Mouse (Mus musculus) T-helper 17 cell (primary cell): ENCODE measurements at regions not wholly inside any gene's neighbourhood (a gene's known extent, or its start where the extent isn't known, plus 50 kb on each side); places are given as distances from the start of the nearest gene placed in this dataset.

ENCODE experiments used
- in situ Hi-C, 2 experiments: fragments of 300-600 bp; cut with MboI, MseI; formaldehyde crosslinking; loops; 1 replicate in 1 of 2; 2 replicates in 1 of 2; pipeline ENCODE4 v1.15.1; 2025; ENCODE audit warnings: high pct_unique_total_duplicates in 2 of 2

DNA sequence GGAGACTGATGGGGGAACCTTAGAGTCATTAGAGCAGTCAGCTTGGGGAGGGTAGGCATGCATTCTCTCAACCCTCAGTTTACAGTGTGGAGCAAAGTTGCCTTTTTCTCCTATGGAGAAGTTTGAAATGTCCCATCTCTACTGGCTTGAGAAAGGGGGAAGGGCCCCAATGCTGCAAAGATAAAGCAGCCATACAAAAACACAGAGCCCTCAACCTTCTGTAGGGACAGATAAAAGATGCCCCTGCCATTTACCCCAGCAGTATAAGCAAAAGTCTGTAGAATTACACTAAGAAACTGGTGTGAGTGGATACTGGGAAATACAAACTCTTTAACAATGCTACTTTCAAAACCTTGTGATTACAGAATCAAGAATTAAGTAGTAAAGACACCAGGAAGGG lies 71.9 kb upstream of the Tmem215 start:
- in situ Hi-C loops, result no loop called here

DNA sequence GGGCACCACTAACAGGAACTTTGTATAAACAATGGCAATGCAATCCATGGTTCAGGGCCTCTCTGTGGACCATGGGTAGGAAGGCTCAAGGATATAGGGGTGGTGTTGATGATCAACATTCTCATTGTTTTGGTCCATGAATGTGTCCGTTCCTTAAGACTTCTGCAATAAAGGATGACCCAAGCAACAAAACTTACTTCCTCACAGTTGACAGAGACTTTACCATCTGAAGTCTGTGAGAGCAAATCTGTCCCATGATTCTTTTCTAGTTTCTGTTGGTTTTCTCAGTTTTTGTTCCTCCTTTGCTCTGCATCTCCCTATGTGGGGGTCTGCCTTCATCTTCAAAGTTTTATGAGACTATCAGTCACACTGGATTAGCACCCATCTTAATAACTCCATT lies 81.8 kb upstream of the Tmem215 start:
- in situ Hi-C loops, result no loop called here

- in situ Hi-C loops, result no loop called here
These were observed 86.7 kb upstream of the Tmem215 start for GRCm38 (mm10) chr4:40385284-40385683.

DNA sequence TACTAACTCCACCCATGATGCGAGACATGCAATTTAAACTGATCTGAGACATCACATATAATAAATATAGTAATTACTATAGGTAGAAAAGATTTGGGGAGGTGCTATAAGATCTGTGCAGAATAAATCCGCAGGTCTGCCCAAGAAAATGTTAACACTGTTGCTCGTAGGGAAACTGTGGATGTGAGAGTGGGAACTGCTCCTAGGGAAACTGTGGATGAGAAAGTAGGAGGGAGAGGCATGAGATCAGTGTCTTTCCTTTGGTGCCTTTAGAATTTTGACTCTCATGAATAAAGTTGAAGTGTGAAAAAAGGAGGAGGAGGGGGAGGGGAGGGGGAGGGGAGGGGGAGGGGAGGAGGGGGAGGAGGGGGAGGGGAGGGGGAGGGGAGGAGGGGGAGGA lies 87.3 kb upstream of the Tmem215 start:
- in situ Hi-C loops, result no loop called here

- in situ Hi-C loops, result no loop called here
These were observed 91.7 kb upstream of the Tmem215 start for GRCm38 (mm10) chr4:40380309-40380708.

- in situ Hi-C loops, result no loop called here
These were observed 96.4 kb upstream of the Ndufb6 start for GRCm38 (mm10) chr4:40375439-40376154.

GRCm38 (mm10) chr4:40374213-40374612 lies 95.0 kb upstream of the Ndufb6 start:
- in situ Hi-C loops, result no loop called here

DNA sequence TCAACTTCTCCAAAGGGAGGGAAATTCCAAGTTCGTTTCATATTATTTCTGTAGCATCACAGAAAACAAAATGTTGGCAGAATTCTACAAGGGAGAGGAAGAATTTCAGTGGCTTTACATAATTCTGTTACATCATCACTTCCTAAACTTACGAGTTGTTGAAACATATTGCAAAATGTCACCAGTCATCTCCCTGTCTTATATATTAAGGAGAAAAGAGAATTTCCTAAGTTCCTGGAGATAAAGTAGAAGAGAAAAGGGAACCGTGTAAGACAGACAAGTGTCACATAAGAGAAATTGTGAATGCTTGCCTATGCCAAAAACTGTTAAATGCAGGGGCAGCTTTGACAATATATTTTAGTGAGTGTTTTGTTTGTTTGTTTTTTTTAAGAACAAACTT lies 85.1 kb upstream of the Ndufb6 start:
- in situ Hi-C loops, result no loop called here

GRCm38 (mm10) chr4:40359307-40359706 lies 80.1 kb upstream of the Ndufb6 start:
- in situ Hi-C loops, result loop anchor here in 1 of 2 experiments (5.0 kb wide), 1 partner anchor 37 kb away; no protein-coding TSS in a partner anchor

DNA sequence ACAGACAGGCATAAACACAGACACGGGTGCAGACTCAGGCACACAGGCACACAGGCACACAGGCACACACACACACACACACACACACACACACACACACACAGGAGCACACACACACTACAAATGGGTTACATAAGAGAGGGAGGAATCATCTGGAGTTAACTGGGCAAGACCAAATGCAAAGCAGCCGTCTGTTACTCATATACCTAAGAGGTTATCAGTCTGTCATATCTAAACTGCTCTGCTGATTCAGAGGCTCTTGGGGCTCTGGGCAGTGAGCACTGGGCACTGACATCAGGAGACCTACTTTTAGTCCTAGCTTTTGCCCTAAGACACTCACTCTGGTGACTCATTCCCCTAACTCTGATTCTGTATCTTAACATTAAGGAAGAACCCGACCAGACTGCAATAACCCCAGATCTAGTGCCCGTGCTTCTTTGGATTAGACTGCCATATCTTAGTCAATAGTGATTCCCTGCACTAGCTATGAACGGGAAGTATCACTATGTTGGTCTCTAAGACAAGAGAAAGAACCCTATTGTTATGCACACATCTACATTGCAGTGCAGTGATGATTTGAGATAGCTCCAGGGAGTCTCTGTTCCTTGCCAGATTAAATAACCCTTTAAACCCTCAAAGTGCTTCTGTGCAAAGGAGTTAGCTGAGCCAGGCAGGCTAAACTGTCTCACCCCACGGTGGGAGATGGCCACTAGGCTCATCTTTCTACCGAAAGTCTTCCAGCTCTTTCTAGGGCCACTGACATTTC lies 78.0 kb upstream of the Ndufb6 start:
- in situ Hi-C loops, result loop anchor here in 1 of 2 experiments (5.0 kb wide), 1 partner anchor 35 kb away; no protein-coding TSS in a partner anchor

DNA sequence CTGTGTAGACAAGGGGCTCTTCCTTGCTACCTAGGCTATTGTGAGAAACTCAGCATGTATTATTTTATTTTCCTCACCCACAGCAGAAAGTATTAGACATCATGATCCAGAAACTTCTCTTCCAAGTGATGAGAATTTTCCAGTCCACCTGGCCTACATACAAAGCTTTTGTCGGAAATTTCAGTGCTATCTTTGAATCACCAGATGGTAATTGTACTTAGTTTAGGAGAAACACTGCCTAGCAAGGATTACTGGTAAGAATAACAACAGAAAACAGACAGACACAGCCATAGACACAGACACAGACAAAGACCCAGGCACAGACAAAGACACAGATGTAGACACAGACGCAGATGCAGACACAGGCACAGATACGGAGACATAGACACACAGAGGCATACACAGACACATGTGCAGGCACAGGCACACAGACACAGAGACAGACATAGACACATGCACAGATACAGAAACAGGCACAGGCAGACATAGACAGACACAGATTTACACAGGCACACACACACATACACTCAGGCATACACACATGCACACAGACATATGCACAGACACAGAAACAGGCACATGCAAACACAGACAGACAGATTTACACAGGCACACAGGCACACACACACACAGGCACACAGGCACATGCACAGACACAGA lies 76.7 kb upstream of the Ndufb6 start:
- in situ Hi-C loops, result loop anchor here in 1 of 2 experiments (5.0 kb wide), 1 partner anchor 34 kb away; no protein-coding TSS in a partner anchor

DNA sequence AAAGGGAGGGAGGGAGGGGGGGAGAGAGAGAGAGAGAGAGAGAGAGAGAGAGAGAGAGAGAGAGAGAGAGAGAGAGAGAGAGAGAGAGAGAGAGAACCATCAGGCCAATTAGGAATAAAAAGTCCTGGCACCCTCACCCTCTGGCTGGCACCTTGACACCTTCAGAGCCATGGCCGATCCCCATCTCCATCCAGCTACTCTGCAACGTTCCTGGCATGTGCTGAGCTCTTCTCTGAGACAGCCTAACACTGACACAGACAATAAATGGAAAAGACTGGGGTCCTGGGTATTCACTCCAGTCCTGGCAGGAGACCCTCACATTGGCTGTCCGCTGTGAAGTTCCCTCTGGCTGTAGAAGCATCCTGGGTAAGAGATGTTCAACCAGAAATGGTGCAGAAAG lies 75.2 kb upstream of the Ndufb6 start:
- in situ Hi-C loops, result no loop called here

DNA sequence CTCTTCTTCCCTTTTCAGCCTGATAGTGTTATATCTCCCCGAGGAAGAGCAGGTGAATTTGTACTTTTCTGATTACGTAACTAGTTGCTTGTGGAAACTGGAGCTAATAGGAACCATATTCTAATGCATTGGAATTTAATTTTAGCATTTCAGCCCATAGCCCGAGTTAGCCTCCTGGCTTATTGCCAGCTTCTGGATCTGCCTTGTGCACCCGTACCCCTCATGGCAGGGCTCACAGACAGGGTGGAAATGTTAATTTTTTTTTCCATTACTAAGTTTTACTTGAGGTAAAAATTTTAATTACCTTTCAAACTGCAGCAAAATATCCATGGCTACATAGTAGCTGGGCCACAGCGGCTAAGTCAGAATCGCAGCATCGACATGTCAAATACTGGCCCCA lies 72.4 kb upstream of the Ndufb6 start:
- in situ Hi-C loops, result no loop called here

- in situ Hi-C loops, result no loop called here
These were observed 71.9 kb upstream of the Ndufb6 start for GRCm38 (mm10) chr4:40351090-40351489.

- in situ Hi-C loops, result loop anchor here in 1 of 2 experiments (5.0 kb wide), 1 partner anchor 44 kb away; no protein-coding TSS in a partner anchor
These were observed 66.6 kb upstream of the Ndufb6 start for GRCm38 (mm10) chr4:40345847-40346246.

- in situ Hi-C loops, result no loop called here
These were observed 63.0 kb upstream of the Ndufb6 start for GRCm38 (mm10) chr4:40342181-40342580.

- in situ Hi-C loops, result no loop called here
These were observed 55.6 kb upstream of the Ndufb6 start for GRCm38 (mm10) chr4:40334841-40335240.

GRCm38 (mm10) chr4:40329737-40330136 lies 50.5 kb upstream of the Ndufb6 start:
- in situ Hi-C loops, result no loop called here
